ENCODE assay signal across 9 mouse cellular contexts in genomic region chr6:121300504-121300903, GRCm38 (mm10). TPM values are rescaled to one million over a fixed set of nuclear protein-coding genes. Genes with fewer than 3 reads are reported as not detected.
A peak's percentile ranks its signal among the peaks of the same experiment; 100 is the strongest.
DNase-seq lines count a peak whose midpoint lies in the region; ATAC-seq lines count a peak whose summit lies in the region.
"Had no signal": no experiment of that assay in that cellular context is flagged by ENCODE, and none has a peak within 500 bp of the region (broad histone marks: within the 10 kb centered on the region; RNA-seq: fewer than 3 reads in every experiment).

No protein-coding gene starts in this region.

- peaks cover 25% of the 10 kb centered on the region for H3K4me1 ChIP-seq in forebrain, embryonic 10.5 days
- no peaks in the 10 kb centered on the region for H3K4me1 ChIP-seq in forebrain, embryonic 15.5 days
- H3K4me1 ChIP-seq in midbrain, embryonic 10.5 days: peaks cover 26% of the 10 kb centered on the region
- H3K4me1 ChIP-seq in midbrain, embryonic 11.5 days (ENCODE audit: control insufficient read depth, insufficient read depth, low read length): peaks cover 10% of the 10 kb centered on the region
- H3K4me1 ChIP-seq in limb, embryonic 10.5 days: peaks cover 14% of the 10 kb centered on the region

- H3K9me3 ChIP-seq in forebrain, embryonic 10.5 days: no peaks in the 10 kb centered on the region
- H3K9me3 ChIP-seq in forebrain, embryonic 15.5 days: no peaks in the 10 kb centered on the region
- H3K9me3 ChIP-seq in midbrain, embryonic 10.5 days (replicated peaks): no peaks in the 10 kb centered on the region
- H3K9me3 ChIP-seq in midbrain, embryonic 11.5 days (ENCODE audit: control insufficient read depth, low read length): no peaks in the 10 kb centered on the region
- H3K9me3 ChIP-seq in limb, embryonic 10.5 days (replicated peaks): no peaks in the 10 kb centered on the region

- WGBS in forebrain, embryonic 10.5 days: 68% methylated on average over 9 of the region's 9 CpGs
- WGBS in forebrain, embryonic 15.5 days: 69% methylated on average over 9 of the region's 9 CpGs
- WGBS in midbrain, embryonic 10.5 days: 63% methylated on average over 9 of the region's 9 CpGs
- WGBS in midbrain, embryonic 11.5 days: 66% methylated on average over 9 of the region's 9 CpGs
- WGBS in limb, embryonic 10.5 days: 47% methylated on average over 9 of the region's 9 CpGs

- no peak for ATAC-seq in forebrain, embryonic 15.5 days (replicated peaks)
- ATAC-seq in midbrain, embryonic 11.5 days (ENCODE audit: low FRiP score): no peak

- no peaks in the 10 kb centered on the region for H3K36me3 ChIP-seq in forebrain, embryonic 10.5 days (replicated peaks)
- no peaks in the 10 kb centered on the region for H3K36me3 ChIP-seq in forebrain, embryonic 15.5 days
- H3K36me3 ChIP-seq in midbrain, embryonic 10.5 days: no peaks in the 10 kb centered on the region
- H3K36me3 ChIP-seq in midbrain, embryonic 11.5 days (ENCODE audit: control insufficient read depth, insufficient read depth, low read length): no peaks in the 10 kb centered on the region
- H3K36me3 ChIP-seq in limb, embryonic 10.5 days: no peaks in the 10 kb centered on the region

- no peak overlapping the region for H3K4me2 ChIP-seq in forebrain, embryonic 15.5 days (replicated peaks)
- H3K4me2 ChIP-seq in midbrain, embryonic 11.5 days: no peak overlapping the region

- peaks cover 7% of the 10 kb centered on the region for H3K27me3 ChIP-seq in forebrain, embryonic 10.5 days (ENCODE audit: poor library complexity, severe bottlenecking)
- H3K27me3 ChIP-seq in forebrain, embryonic 15.5 days: no peaks in the 10 kb centered on the region
- peaks cover 19% of the 10 kb centered on the region for H3K27me3 ChIP-seq in midbrain, embryonic 10.5 days (ENCODE audit: low read depth, poor library complexity, severe bottlenecking)
- H3K27me3 ChIP-seq in midbrain, embryonic 11.5 days (ENCODE audit: control insufficient read depth, insufficient read depth, low read length): no peaks in the 10 kb centered on the region; the same call in 1 of the 2 replicates
- no peaks in the 10 kb centered on the region for H3K27me3 ChIP-seq in limb, embryonic 10.5 days (ENCODE audit: low read depth, poor library complexity, severe bottlenecking)

- H3K27ac ChIP-seq in forebrain, embryonic 10.5 days: peak overlapping the region; percentile 51; the same call in 1 of the 2 replicates
- H3K27ac ChIP-seq in forebrain, embryonic 15.5 days (replicated peaks): no peak overlapping the region
- peak overlapping the region; percentile 57; the same call in 1 of the 2 replicates for H3K27ac ChIP-seq in midbrain, embryonic 10.5 days (replicated peaks)
- H3K27ac ChIP-seq in midbrain, embryonic 11.5 days (ENCODE audit: low read depth, low read length): no peak overlapping the region
- H3K27ac ChIP-seq in limb, embryonic 10.5 days: no peak overlapping the region
- H3K27ac ChIP-seq: macrophage had no signal

- DNase-seq in forebrain, embryonic 10.5 days (ENCODE audit: extremely low spot score, low spot score): no peak
- no peak for DNase-seq in midbrain, embryonic 10.5 days (ENCODE audit: low spot score)
- DNase-seq in midbrain, embryonic 11.5 days (ENCODE audit: low spot score, missing footprints): no peak
- DNase-seq in limb, embryonic 10.5 days (ENCODE audit: low spot score): no peak
- peak; percentile 86 for DNase-seq in yolk sac, embryonic 10.5 days (ENCODE audit: low spot score)
- DNase-seq in right cerebral cortex, adult 18-20 months: no peak
- no peak for DNase-seq in Muller cell, postnatal 12 days (ENCODE audit: inconsistent ontology term)

- no peak overlapping the region for H3K9ac ChIP-seq in forebrain, embryonic 15.5 days (replicated peaks)
- H3K9ac ChIP-seq in midbrain, embryonic 11.5 days (ENCODE audit: low read length): no peak overlapping the region

- peak overlapping the region; percentile 21; the same call in 1 of the 2 replicates for H3K4me3 ChIP-seq in forebrain, embryonic 10.5 days
- H3K4me3 ChIP-seq in forebrain, embryonic 15.5 days: no peak overlapping the region
- H3K4me3 ChIP-seq in midbrain, embryonic 10.5 days: peak overlapping the region; percentile 27; the same call in 1 of the 2 replicates
- H3K4me3 ChIP-seq in midbrain, embryonic 11.5 days (ENCODE audit: low read depth, low read length): no peak overlapping the region
- 0 out of 2 replicates have a peak overlapping the region, but pooled peaks have one; percentile 16 for H3K4me3 ChIP-seq in limb, embryonic 10.5 days

RNA-seq across cellular contexts. Expression of gene Slc6a13, which starts 0.5 kb away (rescaled TPM):
- polyA plus RNA-seq in forebrain, embryonic 10.5 days (2016; fragmentation: Nextera tagmentation; extraction: Ambion mirVana): 1.5 and 2.4 TPM in 2 replicates
- polyA plus RNA-seq in forebrain, embryonic 15.5 days (2015; fragmentation: Nextera tagmentation; extraction: Ambion mirVana): 16.4 and 18.6 TPM in 2 replicates
- polyA plus RNA-seq in midbrain, embryonic 10.5 days (2016; fragmentation: Nextera tagmentation; extraction: Ambion mirVana): 1.4 and 2.4 TPM in 2 replicates
- 3.2 and 3.4 TPM in 2 replicates for polyA plus RNA-seq in midbrain, embryonic 11.5 days (2014; fragmentation: Nextera tagmentation; extraction: Ambion mirVana)
- 1.1 and 1.7 TPM in 2 replicates for polyA plus RNA-seq in limb, embryonic 10.5 days (2016; fragmentation: Nextera tagmentation; extraction: Ambion mirVana)
- polyA plus RNA-seq: macrophage had no signal

RNA-seq across cellular contexts. Expression of gene Slc6a12, which starts 42.4 kb away (rescaled TPM):
- 0.19 TPM in 1 of 2 replicates, not detected in the other for polyA plus RNA-seq in forebrain, embryonic 10.5 days (2016; fragmentation: Nextera tagmentation; extraction: Ambion mirVana)
- polyA plus RNA-seq in forebrain, embryonic 15.5 days (2015; fragmentation: Nextera tagmentation; extraction: Ambion mirVana): 0.47 and 0.49 TPM in 2 replicates
- 0.10 TPM in 1 of 2 replicates, not detected in the other for polyA plus RNA-seq in midbrain, embryonic 10.5 days (2016; fragmentation: Nextera tagmentation; extraction: Ambion mirVana)
- polyA plus RNA-seq in midbrain, embryonic 11.5 days (2014; fragmentation: Nextera tagmentation; extraction: Ambion mirVana): 0.22 TPM in 1 of 2 replicates, not detected in the other
- 0.55 and 1.0 TPM in 2 replicates for polyA plus RNA-seq in limb, embryonic 10.5 days (2016; fragmentation: Nextera tagmentation; extraction: Ambion mirVana)
- polyA plus RNA-seq: macrophage had no signal

RNA-seq across cellular contexts. Expression of gene Usp18, which starts 54.8 kb away (rescaled TPM):
- polyA plus RNA-seq in forebrain, embryonic 10.5 days (2016; fragmentation: Nextera tagmentation; extraction: Ambion mirVana): 0.26 and 0.75 TPM in 2 replicates
- polyA plus RNA-seq in forebrain, embryonic 15.5 days (2015; fragmentation: Nextera tagmentation; extraction: Ambion mirVana): 0.64 and 0.92 TPM in 2 replicates
- polyA plus RNA-seq in midbrain, embryonic 10.5 days (2016; fragmentation: Nextera tagmentation; extraction: Ambion mirVana): 0.38 and 0.94 TPM in 2 replicates
- polyA plus RNA-seq in midbrain, embryonic 11.5 days (2014; fragmentation: Nextera tagmentation; extraction: Ambion mirVana): 0.77 and 1.0 TPM in 2 replicates
- 0.21 and 0.99 TPM in 2 replicates for polyA plus RNA-seq in limb, embryonic 10.5 days (2016; fragmentation: Nextera tagmentation; extraction: Ambion mirVana)

Comparison
In these comparisons a context has a peak if more than half of its experiments do, and no peak if none do; other contexts are left out.
1. H3K27ac ChIP-seq: peak in forebrain, embryonic 10.5 days (single experiment) and midbrain, embryonic 10.5 days (single experiment); none in forebrain, embryonic 15.5 days (single experiment), midbrain, embryonic 11.5 days (single experiment) and limb, embryonic 10.5 days (single experiment).
2. H3K4me3 ChIP-seq: peak in forebrain, embryonic 10.5 days (single experiment), midbrain, embryonic 10.5 days (single experiment) and limb, embryonic 10.5 days (single experiment); none in forebrain, embryonic 15.5 days (single experiment) and midbrain, embryonic 11.5 days (single experiment).